Mouse (Mus musculus) heart, postnatal 25 days (tissue): ENCODE measurements around the gene Slc28a3. TPM values are rescaled to one million over a fixed set of nuclear protein-coding genes. Genes with fewer than 3 reads are reported as not detected.

Experiments
- DNase-seq: peaks from one replicate; pipeline ENCODE4 v3.0.0; 2022; ENCODE audit warnings: low spot score
- intact Hi-C: fragments of 180-260 bp; cut with DNase I; formaldehyde crosslinking; loops from one replicate; pipeline ENCODE4 v1.15.1; 2025
- total RNA-seq, 2 experiments: library from RNA; stranded (reverse); gene quantifications; 2 replicates each; pipeline ENCODE4 v1.2.3; 2021

Gene Slc28a3
- total RNA-seq: not detected

DNA sequence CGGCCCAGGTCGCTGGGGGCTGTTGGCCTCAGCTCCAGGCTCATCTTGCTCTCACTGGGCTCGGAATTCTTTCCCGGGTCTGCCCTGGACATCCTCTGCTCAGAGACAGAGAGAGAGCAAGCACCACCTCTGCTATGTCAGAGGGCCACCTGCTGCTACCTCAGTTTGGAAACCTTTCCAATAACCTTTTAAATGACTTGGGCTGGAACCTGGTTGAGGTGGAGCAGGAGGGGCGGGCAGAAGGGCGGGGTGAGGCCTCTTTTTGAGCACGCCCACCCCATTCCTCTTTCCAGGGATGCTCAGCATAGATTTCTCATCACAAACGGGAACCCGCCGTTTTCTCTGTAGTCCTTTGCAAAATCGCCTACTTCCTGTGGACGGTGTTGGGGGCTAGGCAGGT, at the start of gene Slc28a3:
TSS of gene Slc28a3 (minus strand) at position 162 of the 400 bp plus-strand sequence.
- intact Hi-C loops: no loop called here
- DNase-seq: no peak

DNA sequence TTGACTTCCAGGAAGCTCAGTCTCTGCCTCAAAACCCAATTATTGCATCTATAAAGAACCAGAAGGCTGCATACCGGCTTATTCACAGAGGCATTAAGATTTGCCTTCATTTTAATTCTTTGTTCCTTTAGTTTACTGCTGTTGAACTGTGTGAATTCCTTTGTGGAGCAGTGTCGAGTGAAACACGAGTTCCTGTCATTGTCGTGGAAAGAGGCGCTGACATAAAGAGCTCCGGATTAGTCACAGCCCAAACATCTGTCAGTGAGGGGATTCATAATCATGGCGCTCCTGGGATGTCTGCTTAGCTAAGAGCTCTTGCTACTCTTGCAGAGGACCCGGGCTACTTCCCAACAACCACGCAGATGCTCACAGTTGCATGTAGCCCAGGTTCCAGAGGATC, 47.3 kb upstream of the Slc28a3 start:
- intact Hi-C loops: no loop called here
- no peak for DNase-seq

DNA sequence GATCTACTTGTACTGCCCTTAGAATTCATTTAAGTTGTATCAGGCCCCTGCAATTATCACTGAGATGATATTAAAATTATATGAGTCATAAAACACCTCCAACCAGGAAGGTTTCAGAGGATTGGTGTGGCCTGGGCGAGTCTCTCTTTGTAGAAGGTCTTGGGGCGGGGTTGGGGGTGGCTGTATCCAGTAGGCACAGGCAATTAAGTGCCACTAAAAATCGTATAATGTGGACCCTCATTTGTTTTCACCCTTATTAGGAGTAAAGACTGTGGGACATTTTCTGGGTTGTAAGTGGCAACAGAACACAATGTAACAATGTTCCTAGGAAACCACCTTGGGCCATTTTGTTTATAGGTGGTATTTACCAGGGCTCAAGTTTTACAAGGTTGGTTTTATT, 46.2 kb upstream of the Slc28a3 start:
- intact Hi-C loops: no loop called here
- DNase-seq: no peak

DNA sequence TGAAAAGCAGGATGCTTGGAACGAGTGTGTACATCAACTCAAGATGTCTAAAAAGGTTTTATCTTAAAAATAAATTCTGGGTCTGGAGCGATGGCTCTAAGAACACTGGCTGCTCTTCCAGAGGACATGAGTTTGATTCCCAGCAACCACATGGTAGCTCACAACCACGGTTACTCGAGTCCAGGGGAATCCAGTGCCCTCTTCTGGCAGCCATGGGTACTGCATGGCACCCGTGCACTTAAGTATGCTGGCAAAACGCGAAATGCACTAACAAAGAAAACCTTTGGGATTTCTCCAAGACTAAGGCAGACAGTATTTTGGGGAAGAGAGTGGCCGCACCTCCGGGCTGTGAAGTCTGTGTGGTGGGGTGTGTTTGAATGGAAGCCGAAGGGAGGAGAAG, 44.9 kb upstream of the Slc28a3 start:
- intact Hi-C loops: no loop called here
- DNase-seq: no peak

DNA sequence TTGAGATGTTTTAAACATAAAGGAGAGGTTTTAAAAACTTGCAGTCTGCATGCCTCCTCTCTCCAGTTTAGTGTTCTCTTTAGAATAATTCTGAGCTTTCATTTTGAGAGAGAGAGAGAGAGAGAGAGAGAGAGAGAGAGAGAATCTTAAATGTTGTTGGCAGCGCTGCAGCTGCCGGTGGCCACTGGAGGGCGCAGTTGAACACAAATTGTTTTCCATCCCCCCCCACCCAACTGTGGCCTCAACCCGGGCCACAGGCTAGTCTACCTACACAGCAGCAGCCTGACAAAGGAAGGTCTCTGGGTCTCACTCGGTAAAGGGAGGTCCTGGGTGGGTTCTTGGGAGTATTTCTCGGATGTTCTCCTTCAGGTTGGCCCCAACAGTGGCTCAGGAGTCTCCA, 29.7 kb upstream of the Slc28a3 start:
- no peak for DNase-seq
- intact Hi-C loops: loop anchor here (10.0 kb wide), 1 partner anchor 164 kb away; the partner anchor contains the start of gene Ntrk2

DNA sequence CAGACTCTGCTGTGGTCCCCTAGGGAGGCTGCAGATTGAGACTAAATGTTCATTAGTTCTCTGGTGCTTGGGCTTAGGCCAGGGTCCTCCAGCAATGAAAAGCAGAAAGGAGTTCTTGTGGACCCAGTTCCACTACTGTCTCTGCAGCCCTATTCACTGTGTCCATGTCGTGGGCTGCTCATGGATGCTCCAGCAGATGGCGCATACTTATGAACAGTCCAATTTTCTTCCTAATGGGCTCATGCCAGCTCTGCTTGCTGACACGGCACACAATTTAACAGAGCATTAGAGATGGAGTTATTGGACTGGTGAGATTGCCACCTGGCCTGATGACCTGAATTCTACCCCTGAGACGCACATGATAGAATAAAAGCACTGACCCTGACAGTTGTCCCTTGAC, 28.3 kb upstream of the Slc28a3 start:
- no peak for DNase-seq
- intact Hi-C loops: loop anchor here (5.0 to 10.0 kb wide), 3 partner anchors 856 to 1203 kb away; partner anchors contain the start of gene Spata31d1d

DNA sequence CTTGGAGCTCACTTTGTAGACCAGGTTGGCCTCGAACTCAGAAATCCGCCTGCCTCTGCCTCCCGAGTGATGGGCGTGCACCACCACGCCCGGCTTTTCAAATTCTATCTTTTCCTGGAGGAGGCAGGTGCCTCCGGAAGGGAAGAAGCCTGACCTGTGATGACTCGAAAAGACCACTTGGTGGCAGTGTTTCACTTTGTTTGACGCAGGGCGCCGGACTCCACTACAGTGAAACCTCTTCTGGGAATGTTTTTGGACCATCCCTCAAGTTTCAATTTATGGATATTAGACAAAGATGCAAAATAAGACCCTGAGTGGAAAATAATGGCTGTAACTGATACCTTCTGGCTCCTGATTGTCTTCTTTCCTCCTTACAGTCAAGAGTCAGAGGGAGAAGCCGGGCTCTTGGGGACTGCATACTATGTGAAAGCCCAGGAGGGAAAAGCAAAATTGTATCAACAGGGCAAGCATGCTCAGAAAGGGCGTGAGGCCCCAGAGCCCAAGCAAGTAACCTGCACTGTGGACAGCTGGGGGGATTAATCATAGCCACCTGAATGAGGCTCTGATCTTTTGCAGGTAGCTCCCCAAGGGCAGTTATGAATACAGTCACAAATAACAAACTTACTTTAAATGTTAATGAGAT, 26.8 kb upstream of the Slc28a3 start:
- DNase-seq: no peak
- intact Hi-C loops: loop anchor here (2.0 to 10.0 kb wide), 6 partner anchors 435 to 1205 kb away; partner anchors contain the start of gene Spata31d1d

DNA sequence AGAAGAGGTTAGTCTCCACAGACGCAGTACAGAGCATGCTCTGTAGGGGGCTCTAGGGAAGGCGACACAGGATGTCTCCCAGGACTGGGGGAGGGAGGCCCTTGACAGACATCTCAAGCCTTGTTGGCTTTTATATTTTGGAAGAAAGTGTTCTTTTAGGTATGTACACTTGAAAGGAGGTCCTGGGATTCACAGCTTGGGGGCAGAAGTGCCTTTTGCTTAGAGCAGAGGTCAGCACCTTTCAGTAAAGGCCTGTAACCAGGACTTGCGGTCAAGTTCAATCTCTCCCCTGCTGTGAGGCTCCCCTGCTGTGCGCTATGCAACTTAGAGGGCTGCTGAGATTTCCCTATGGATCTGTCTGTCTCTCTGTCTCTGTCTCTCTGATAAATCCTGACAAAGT, 23.2 kb upstream of the Slc28a3 start:
- intact Hi-C loops: loop anchor here (10.0 kb wide), 2 partner anchors 861 to 1101 kb away; partner anchors contain the start of gene Spata31d1d
- DNase-seq: no peak

DNA sequence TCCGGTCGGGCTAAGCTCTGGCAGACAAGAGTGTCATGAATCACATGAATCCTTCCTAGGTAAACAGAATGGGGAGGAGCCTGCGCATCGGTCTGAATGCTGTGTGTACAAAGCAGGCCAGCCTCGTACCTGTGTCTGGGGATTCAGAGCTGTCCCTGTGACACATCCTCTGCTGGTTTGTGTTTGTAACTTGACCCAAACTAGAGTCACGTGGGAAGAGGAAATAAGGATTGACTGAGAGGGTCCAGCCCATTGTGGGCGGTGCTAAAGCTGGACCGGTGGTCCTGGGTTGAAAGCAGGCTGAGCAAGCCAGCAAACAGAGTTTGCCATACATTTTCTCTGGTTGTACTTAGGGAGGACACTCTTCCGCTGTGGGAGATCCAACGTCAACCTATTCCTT, 20.1 kb upstream of the Slc28a3 start:
- no peak for DNase-seq
- intact Hi-C loops: loop anchor here (10.0 kb wide), 2 partner anchors 864 to 1104 kb away; partner anchors contain the start of gene Spata31d1d

DNA sequence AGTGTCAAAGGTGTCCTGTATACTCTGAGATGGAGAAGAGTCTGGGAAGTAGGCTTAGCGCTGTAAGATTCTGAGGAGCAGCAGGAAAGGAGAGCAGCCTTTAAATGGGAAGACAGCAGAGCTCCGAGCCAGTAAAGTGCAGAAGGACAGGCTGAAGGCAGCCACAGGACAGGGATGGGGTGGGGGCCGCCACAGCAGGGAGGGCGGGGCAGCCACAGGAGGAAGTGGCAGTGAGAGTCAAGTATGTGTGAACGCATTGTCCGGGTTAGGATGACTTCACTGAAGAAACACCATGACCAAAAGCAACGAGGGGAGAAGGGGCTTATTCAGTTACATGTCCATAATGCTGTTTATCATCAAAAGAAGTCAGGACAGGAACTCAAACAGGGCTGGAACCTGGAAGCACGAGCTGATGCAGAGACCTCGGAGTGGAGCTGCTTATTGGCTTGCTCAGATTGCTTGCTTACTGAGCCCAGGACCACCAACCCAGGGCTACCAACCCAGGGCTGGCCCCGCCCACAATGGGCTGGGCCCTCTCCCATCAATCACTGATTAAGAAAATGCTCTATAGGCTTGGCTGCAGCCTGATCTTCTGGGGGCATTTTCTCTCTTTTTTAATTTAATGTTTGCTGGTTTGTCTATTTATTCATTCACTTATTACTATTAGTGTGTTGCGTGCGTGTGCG, 18.8 kb upstream of the Slc28a3 start:
- no peak for DNase-seq
- intact Hi-C loops: loop anchor here (10.0 kb wide), 2 partner anchors 865 to 1105 kb away; partner anchors contain the start of gene Spata31d1d

DNA sequence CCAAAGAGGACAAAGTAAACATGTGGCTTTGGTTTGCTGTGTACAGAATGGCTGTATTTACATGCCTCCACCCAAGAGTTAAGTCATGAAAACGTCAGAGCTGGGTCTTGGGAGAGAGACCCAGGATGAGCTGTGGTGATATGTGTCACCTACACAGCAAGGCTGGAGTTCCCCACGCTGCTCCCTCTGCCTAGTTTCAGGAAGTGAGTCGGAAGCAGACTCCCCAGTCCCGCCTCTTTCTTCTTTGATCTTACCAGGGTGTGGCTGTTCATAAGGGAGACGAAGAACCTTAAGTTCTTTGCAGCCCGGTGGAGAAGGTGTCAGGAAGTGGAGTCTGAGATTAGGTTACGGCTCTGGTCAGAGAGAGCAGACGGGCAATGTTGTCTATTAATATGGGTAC, 12.0 kb upstream of the Slc28a3 start:
- DNase-seq: no peak
- intact Hi-C loops: no loop called here

DNA sequence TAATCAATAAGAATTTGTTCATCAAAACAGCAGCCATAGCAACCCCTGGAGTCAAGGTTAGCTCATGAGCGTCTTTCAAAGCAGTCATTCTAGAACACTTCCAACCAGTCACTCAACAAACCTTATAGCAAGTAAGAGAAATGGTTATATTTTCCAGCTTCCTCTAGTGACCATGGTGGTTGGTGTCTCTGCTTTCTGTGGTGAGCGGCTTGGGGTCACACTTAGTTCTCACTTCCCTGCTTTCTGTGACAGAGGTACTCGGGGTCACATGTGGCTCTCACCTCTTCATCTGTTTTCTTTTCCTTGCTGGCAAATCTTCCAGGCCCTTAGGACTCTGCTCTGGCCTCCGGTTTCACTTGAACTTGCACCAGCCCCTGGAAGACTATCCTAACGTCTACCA, 8.6 kb upstream of the Slc28a3 start:
- intact Hi-C loops: no loop called here
- no peak for DNase-seq

DNA sequence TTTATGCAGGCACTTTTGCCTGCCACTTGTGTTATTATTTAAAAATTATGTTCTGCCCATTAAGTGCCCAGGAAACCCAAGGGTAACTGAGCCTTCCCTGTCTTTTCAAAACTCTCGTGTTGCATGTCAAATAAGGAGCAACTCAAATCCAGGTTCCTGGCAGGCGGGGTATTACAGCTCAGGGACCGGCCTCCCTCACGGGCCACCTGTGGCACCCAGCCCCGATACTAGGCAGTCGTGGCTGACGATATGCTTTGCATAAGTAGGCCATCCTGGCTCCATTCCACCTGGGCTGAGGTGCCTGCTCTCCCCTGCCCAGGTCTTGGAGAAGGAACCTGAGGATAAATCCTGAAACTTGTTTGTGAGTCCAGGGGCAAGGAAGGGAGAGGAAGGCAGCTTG, 618 bp downstream of the Slc28a3 start:
- DNase-seq: no peak
- intact Hi-C loops: no loop called here

DNA sequence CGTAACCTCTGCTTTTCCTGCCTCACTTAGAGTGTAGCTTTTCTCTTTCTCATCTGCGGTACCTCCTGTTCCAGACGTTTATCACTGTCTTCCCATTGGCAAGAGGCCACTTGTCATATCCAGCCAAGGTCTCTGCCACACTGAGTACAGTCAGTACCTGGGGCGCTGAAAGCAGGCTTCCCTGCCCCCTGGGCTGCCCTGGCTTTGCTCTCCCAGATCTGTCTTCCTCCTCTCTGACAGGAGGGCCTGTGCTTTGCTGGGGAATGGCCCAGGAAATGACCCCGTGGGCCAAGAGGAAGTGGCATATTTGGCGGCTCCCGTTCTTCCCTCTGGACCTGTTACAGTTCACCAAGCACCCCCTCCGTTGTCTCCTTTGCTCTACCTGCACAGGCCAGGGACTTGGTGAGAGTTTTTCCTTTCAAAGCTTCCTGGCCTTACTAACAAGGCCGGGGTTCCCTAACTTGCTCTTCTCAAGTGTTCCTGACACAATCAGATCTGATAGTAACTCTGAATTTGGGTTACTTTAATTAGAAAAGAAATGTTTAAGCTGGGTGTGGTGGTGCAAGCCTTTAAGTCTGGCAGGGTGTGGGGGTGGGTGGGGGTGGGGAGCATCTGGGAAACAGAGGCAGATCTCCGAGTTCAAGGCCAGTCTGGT, 9.3 kb downstream of the Slc28a3 start:
- DNase-seq: peak; percentile 13
- intact Hi-C loops: no loop called here

DNA sequence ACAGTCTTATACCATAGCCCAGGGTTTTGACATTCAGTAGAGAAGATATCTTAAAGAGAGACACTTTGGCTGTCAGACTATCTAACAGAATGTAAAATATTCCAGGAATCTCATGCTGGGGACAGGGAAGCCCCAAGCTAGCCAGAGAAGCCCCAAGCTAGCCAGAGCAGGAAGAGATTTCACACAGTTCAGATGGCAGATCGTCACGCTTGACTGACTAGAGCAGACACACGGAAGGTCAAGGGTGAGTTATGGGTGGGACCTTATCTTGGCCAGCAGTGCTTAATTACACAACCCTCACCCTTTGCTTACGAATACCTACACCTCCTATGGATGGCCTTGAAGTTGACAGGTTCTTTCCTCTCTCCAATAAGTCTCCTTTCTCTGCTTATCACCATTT, 12.1 kb downstream of the Slc28a3 start:
- no peak for DNase-seq
- intact Hi-C loops: loop anchor here (10.0 kb wide), 1 partner anchor 584 kb away; no protein-coding TSS in a partner anchor

DNA sequence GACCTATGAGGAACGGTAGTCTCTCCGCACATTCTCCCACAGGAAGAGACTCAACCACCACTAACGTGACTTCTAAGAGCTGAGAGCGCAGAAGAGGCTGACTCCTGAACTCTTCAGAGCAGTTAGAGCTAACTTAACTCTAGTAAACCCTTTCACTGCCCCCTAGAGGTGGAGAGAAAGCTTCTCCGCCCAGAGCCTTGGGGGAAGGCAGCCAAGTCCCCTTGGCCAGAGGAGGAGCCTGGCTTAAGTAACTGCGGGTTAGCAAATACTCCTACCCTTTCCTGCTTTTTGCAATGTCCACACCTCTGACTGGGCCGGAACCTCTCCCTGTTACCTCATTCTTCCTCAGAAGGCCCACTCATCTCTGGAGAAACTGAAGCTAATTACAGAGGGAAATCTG, 17.5 kb downstream of the Slc28a3 start:
- DNase-seq: peak; percentile 48
- intact Hi-C loops: loop anchor here (10.0 kb wide), 1 partner anchor 578 kb away; no protein-coding TSS in a partner anchor

DNA sequence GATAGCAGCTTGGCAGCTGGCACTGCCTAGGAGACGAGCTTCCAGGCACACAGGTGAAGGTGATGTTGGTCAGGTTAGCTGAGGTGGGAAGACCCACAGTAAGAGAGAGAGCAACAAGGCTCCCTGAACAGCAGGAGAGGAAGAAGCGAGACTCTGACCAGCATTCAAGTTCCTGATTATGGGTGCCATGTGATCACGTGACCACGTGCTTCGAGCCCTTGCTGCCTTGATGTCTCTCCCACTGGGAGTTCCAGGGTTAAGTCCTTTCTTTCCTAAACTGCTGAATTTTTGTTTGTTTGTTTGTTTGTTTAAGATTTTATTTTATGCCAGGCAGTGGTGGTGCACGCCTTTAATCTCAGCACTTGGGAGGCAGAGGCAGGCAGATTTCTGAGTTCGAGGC, 18.8 kb downstream of the Slc28a3 start:
- intact Hi-C loops: loop anchor here (10.0 kb wide), 1 partner anchor 577 kb away; no protein-coding TSS in a partner anchor
- DNase-seq: no peak

DNA sequence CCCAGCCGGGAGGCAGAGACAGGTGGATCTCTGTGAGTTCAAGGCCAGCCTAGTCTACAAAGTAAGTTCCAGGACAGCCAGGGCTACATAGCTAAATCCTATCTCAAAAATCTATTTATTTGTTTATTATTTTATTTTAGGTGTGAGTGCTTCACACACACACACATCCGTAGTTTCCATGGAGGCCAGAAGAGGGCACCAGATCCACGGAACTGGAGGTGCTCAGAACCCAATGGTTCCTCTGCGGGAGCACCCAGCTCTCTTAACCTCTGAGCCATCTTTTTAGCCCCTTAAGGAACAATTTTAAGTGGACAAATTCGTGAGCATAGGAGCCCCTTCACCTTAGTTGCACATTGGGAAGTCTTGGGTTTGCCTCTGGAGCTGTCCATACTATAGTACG, 20.0 kb downstream of the Slc28a3 start:
- DNase-seq: no peak
- intact Hi-C loops: loop anchor here (10.0 kb wide), 1 partner anchor 576 kb away; no protein-coding TSS in a partner anchor

DNA sequence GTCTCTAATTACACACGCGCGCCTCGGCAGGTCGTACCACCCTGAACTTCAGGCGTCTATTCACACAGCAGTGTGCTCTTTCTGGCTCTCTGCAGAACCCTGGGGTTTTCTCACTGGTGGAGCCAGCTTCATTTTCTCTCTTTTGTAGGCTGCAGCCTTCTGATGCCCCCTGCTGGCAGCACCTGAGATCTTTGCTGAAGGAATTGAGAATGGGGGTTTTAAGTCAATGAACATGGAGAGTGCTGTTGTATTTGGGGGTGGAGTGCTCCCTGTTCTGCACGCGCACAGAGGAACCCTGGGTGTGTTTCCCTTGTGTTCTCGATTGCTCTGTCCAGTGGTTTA, 21.2 kb downstream of the Slc28a3 start:
- peak; percentile 6 for DNase-seq
- intact Hi-C loops: loop anchor here (2.0 to 5.0 kb wide), 2 partner anchors 301 to 432 kb away; partner anchors contain the start of gene Idnk

DNA sequence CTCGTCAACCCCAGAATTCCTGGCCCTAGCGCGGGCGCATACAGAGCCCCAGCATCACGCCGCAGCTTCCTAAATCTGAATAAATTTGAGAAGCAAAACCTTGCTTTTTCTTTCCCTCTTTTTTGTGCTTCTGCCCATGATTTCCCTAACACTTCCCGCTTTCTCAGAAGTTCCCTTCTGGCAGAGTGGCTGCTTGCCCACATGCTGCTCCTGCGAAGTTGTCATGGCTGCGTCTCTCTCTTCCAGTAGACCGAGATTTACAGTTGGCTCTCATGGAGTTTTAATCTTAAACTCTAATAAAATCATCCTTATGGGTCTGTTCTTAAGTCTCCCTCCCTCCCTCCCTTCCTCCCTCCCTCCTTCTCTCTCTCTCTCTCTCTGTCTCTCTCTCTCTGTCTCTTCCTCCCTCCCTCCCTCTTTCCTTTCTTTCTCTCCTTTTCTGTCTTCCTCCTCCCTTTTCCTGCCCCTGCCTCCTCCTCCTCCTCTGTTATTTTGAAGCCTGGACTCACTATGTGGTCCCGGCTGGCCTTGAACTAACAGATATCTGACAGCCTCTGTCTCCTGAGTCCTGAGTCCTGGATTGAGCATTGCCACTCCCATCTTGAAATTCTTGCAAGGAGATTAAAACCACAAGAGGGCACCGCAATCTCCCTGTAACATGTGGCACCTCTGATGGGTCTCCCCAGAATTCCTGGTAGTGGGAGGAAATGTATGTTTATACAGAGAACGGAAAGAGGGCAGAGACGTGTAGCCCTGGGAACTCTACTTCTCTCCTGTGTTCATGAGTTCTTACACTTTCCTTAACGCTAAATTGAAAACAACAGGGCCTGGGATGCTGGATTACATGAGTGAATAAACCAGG, 21.8 kb downstream of the Slc28a3 start:
- DNase-seq: no peak
- intact Hi-C loops: loop anchor here (2.0 to 5.0 kb wide), 2 partner anchors 300 to 432 kb away; partner anchors contain the start of gene Idnk
